Mouse (Mus musculus) effector memory CD4-positive, alpha-beta T cell, adult 5 months (primary cell): ENCODE data around the gene Zfp551. TPM values are rescaled to one million over a fixed set of nuclear protein-coding genes. Genes with fewer than 3 reads are reported as not detected.

Source experiments
- polyA plus RNA-seq: library from polyadenylated mRNA; unstranded; fragments of 100-300 nt; shearing (Covaris generic); gene quantifications from one replicate; pipeline ENCODE4 v1.2.1, GENCODE M21; 2017

Zfp551 gene
- polyA plus RNA-seq: 1.2 TPM

DNA sequence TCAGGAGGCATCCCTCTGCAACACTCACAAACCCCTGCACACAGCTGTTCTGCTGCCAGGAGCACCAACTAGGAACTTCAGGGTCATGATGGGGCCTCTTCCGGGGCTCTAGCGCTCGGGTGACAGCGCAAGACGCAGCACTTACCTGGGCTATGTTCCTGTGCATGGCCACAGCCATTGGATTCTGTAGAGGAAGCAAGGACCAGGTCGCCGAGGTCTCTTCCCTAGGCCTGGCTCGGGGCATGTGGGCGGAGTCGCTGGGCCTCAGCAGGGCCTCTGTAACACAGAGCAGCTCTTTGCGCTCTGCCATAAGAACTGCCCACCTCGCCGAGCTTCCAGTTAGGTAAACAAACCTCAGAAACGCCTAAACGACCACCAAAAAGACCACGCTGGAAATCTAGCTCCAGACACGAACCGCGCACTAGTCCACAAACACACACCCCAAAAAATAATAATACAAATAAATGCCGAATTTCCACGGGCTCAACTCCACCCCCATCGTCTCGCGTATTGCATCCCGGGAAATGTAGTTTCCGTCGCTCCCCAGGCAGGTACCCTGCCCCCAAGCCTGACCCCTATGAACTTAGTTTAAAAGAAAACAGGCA, at the start of gene Zfp551:
Gene Zfp551 (minus strand): TSS at position 507 of the 605 bp plus-strand sequence.

GRCm38 (mm10) chr7:12369173-12369572, 53.4 kb downstream of the Zfp551 start, which contains the start of gene Vmn1r84:
Vmn1r84 (minus strand) TSS chr7:12369273.

Other genes starting within 250 kb of the Zfp551 start
- 0.10 TPM for gene Vmn1r80, start 233.5 kb downstream of the Zfp551 start, polyA plus RNA-seq
- gene Vmn1r81, start 154.5 kb downstream of the Zfp551 start, polyA plus RNA-seq: 0.04 TPM
- gene Vmn1r82, start 122.3 kb downstream of the Zfp551 start, polyA plus RNA-seq: not detected
- gene Vmn1r83, start 93.3 kb downstream of the Zfp551 start, polyA plus RNA-seq: not detected
- gene Vmn1r84, start 53.5 kb downstream of the Zfp551 start, polyA plus RNA-seq: not detected
- 2.1 TPM for gene Zfp606, start 55.5 kb upstream of the Zfp551 start, polyA plus RNA-seq
- gene 2900092C05Rik, start 89.8 kb upstream of the Zfp551 start, polyA plus RNA-seq: not detected
- 0.05 TPM for gene Vmn2r53, start 186.0 kb upstream of the Zfp551 start, polyA plus RNA-seq
- not detected for gene Vmn2r54, start 217.6 kb upstream of the Zfp551 start, polyA plus RNA-seq